Mouse (Mus musculus) yolk sac, embryonic 10.5 days (tissue): ENCODE data around the gene Arhgap21.

Experiments used
- DNase-seq: peaks from one replicate; pipeline ENCODE4 v3.0.0-alpha.2; 2017; ENCODE audit warnings: low spot score

Gene Arhgap21

GRCm38 (mm10) chr2:20966176-20967100 lies 2.2 kb downstream of the Arhgap21 start:
- DNase-seq: no peak

- no peak for DNase-seq
Observed at GRCm38 (mm10) chr2:20965361-20965760, 3.3 kb downstream of the Arhgap21 start.

DNA sequence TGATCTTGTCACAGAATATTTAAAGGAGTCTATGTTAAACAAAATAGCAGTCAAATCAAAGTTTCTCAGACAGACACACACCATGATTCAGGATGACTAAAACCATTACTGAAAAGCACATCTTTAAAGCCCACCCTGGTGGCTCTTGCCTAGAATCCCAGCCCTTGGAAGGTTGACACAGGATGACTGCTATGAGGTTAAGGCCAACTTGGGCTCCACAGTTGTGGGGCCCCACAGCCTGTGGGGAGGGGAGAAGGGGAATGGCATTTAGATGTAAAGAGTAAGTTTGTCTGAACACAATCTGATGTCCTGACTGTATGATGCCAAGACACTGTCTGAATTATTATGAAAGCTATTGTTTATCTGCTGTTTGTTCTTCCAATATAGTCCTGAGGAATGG lies 4.2 kb downstream of the Arhgap21 start:
- no peak for DNase-seq

DNA sequence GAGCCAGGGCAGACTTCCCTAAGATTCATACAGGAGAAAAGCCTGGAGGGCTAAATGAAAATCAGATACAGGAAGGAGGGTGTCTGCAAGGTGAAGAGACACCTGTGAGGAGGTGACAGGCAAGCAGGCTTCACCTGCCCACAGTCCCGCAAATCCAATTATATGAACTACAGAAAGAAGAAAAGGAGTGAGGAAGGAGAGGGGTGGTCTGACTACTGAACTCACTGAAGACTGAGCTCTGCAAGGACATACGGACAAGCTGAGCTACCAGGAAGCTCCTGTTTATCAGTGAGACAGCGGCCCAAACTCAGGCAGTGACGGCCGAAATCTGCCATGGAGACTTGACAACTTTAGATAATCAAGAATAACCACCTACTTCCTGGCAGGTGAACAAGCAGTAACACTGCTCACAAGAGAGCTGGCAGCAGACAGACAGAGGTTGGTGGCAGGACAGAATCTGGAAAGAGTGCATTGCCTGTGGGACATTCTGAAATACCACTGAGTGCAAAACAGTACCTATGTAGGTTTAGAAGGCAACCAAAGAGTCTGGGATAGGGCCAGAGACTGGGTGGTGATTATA lies 5.4 kb downstream of the Arhgap21 start:
- DNase-seq: no peak

DNA sequence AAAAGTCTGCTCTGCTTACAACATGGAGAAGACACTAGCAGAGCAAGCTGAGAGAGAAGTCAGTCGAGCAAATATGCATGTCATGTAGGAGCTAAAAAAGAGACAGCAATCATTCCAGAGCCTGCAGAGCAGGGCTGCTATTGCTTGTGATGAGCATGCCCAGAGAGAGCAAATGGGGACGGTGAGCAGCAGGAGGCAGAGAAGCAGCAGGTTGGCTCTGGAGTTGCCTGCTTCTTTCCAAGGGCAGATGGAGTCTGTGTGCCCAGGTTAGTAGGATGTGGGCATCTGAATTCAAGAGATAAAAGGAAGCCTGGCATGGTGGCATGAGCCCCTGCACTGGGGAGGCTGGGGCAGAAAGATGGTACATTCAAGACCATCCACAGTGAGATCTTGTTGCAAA lies 6.4 kb downstream of the Arhgap21 start:
- no peak for DNase-seq

DNA sequence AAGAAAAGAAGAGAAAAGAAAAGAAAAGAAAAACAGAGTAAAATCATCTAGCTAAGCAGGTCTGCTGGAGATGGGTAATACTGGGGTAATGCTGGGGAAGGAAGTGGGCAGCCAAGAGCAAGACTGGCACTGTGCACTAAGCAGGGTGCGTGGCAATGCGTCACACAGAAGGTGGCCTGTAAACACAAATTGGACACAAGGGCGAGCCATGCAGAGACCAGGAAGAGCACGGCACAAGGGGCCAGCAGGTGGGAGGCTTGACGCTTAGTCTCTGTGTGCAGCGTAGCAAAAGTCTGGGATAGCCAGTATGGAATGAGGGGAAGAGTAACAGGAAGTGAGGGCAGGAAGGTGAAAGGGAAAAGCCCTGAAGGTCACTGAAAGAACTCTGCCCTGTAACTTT lies 6.9 kb downstream of the Arhgap21 start:
- no peak for DNase-seq

DNA sequence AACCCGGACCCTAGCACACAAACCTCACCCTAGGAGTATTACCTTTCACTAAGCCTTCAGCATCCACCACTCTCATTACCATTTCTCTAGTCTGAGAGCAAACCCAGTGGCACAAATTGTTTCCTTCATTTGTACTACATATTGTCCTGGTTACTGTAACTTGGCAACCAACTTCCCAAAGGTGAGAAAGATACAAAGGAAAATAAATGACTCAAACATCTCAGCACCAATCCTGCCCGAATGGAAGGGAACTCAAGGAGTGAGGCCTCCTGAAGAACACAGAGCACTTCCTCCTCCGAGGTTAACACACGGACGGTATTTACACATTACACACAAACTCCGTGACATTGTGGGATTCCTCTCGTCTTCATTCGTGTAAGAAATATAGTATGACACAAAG lies 7.4 kb downstream of the Arhgap21 start:
- DNase-seq: no peak

GRCm38 (mm10) chr2:20960668-20961035 lies 8.0 kb downstream of the Arhgap21 start:
- DNase-seq: no peak

DNA sequence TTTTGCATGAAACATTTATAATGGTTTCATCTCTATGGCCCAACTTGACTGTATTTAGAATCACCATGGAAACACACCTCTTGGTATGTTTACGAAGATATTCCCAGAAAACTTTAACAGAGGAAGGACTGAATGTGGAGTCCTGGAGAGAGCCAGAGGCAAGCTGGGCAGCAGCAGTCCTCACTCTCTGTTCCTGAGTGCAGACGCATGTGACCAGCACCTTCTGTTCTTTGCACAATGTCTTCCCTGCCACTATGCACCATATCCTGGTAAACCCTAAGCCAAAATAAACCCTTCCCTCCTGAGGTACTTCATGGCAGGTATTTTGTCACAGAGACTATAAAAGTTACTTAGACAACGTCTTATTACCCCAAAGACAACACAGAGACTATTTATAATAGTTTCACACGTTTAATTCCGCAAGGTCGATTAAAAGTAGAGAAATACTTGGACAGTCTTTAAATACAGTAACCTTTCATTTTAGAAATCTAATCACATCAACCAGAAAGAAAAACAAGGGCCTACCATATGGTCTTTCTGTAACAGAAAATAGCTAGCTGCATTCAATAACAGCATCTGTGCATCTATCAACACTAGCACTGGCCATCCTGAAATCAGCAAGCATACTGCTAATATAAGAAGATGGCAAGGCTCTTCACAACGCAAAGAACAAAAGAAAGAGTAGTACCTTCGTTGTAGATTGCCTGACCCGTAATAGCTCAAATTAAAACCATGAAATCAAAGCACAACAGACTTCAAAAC lies 8.6 kb downstream of the Arhgap21 start:
- DNase-seq: no peak

GRCm38 (mm10) chr2:20959045-20959444 lies 9.6 kb downstream of the Arhgap21 start:
- DNase-seq: no peak

DNA sequence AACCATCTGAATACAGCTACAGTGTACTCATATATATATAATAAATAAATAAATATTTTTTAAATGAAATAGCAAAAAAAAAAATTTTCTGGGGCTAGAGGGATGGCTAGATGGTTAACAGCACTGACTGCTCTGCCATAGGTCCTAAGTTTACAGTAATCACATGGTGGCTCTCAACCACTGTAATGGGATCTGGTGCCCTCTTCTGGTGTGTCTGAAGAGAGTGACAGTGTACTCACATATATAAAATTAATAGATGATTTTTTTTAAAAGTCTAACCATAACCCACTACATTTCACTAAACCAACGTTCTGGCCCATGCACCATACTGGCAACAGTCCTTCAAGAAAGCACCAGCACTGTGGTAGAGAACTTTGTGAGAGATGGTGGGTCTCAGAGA lies 10.7 kb downstream of the Arhgap21 start:
- no peak for DNase-seq

DNA sequence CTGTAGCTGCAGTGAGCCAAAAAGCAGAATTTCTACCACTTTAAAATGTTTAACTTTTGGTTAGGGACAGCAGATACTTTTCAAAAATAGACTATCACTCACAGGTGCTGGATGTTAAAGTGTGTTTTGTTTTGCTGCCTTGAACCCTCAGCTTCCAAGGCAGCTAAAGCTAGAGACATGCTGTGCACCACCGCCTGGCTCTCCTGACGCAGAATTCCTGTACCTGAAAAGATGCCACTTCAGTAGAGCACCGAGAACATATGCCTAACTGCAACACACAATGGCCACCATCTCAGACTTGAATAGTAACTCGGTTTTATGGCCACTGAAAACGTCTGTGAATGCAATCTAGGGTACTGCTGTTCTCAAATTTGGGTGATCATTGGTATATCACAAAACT lies 12.0 kb downstream of the Arhgap21 start:
- no peak for DNase-seq

GRCm38 (mm10) chr2:20955996-20956395 lies 12.7 kb downstream of the Arhgap21 start:
- no peak for DNase-seq

- no peak for DNase-seq
Observed at GRCm38 (mm10) chr2:20955376-20955775, 13.3 kb downstream of the Arhgap21 start.

DNA sequence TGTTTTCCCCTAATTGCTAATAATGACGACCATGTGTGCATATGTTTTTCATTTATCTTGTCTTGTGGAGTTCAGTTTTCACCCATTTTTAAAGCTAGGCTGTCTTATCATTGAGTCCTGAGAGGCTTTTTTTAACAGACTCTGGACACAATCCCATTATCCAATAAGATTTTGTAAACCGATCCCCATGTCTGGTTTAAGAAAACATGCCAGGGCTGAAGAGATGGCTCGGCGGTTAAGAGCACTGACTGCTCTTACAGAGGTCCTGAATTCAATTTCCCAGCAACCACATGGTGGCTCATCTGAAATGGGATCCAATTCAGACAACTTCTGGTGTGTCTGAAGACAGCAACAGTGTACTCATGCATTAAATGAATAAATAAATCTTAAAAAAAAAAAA lies 16.0 kb downstream of the Arhgap21 start:
- no peak for DNase-seq

- DNase-seq: no peak
Observed at GRCm38 (mm10) chr2:20949168-20949567, 19.5 kb downstream of the Arhgap21 start.

- DNase-seq: peak; percentile 53
Observed at GRCm38 (mm10) chr2:20947036-20947435, 21.6 kb downstream of the Arhgap21 start.

GRCm38 (mm10) chr2:20945596-20945995 lies 23.1 kb downstream of the Arhgap21 start:
- DNase-seq: no peak

GRCm38 (mm10) chr2:20943730-20944454 lies 24.8 kb downstream of the Arhgap21 start:
- DNase-seq: no peak

GRCm38 (mm10) chr2:20943222-20943621 lies 25.5 kb downstream of the Arhgap21 start:
- DNase-seq: peak; percentile 53

DNA sequence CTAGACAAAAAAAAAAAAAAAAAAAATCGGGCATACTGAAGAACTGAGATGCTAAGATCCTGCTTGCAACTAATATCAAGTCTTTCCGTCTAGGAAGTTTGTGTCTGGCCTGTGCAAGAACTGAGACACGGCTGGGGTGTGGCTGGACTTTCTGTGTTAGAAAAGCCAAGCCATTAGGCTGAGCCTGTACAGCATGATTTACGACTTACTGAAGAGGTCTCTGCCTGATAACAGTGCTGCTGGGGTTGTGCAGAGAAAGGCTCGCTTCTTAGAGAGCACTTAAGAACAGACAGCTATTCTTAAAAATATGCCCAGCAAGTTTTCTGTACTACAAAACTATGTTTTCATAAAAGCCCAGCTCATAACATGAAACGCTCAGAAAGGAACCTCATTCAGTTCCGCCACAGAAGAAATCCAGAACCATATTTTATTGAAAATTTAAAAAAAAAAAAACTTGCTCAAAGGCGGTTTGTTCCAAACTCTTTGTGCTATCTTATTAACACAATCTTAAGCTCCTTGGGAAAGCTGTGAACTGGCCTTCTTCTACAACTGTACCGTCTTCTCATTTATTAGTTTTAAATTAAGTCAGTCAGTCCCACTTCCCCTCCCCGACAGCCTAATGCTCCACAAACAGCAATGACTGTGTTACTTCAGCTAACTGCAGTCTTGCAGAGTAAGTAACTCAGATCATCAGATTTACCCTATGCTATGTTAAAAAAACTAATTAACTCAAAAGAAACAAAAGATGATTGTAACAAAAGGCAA lies 26.1 kb downstream of the Arhgap21 start:
- DNase-seq: peak; percentile 50
